Mouse (Mus musculus) embryonic facial prominence, embryonic 15.5 days (tissue): ENCODE results near the gene Usp2. TPM values are rescaled to one million over a fixed set of nuclear protein-coding genes. Genes with fewer than 3 reads are reported as not detected.
A peak's percentile ranks its signal among the peaks of the same experiment; 100 is the strongest.

ENCODE experiments used
- ATAC-seq: fragments of 200-750 bp; cut with Nextera tagmentation; 2 replicates; pipeline ENCODE4 v1.8.0; 2017; ENCODE audit warnings: low read depth, moderate TSS enrichment; ENCODE audit not compliant: insufficient number of reproducible peaks, low FRiP score, low TSS enrichment
- H3K27ac ChIP-seq: fragments of 300-500 bp; sonication (generic); replicated peaks from 2 replicates; pipeline ENCODE4 v1.5.1; 2015; ENCODE audit warnings: mild to moderate bottlenecking, inconsistent platforms
- H3K27me3 ChIP-seq: fragments of 300-500 bp; sonication (generic); 2 replicates; pipeline ENCODE4 v1.6.1; 2015; ENCODE audit warnings: inconsistent platforms
- H3K36me3 ChIP-seq: fragments of 300-500 bp; sonication (generic); 2 replicates; pipeline ENCODE4 v1.6.1; 2015; ENCODE audit warnings: mild to moderate bottlenecking, inconsistent platforms
- H3K4me1 ChIP-seq: fragments of 300-500 bp; sonication (generic); 2 replicates; pipeline ENCODE4 v1.6.1; 2015; ENCODE audit warnings: inconsistent platforms
- H3K4me2 ChIP-seq: fragments of 300-500 bp; sonication (generic); replicated peaks from 2 replicates; pipeline ENCODE4 v1.6.1; 2015; ENCODE audit warnings: mild to moderate bottlenecking, inconsistent platforms
- H3K4me3 ChIP-seq: fragments of 300-500 bp; sonication (generic); replicated peaks from 2 replicates; pipeline ENCODE4 v1.5.1; 2015; ENCODE audit warnings: mild to moderate bottlenecking, inconsistent platforms
- H3K9ac ChIP-seq: fragments of 300-500 bp; sonication (generic); 2 replicates; pipeline ENCODE4 v1.6.1; 2015; ENCODE audit warnings: inconsistent platforms
- H3K9me3 ChIP-seq: fragments of 300-500 bp; sonication (generic); replicated peaks from 2 replicates; pipeline ENCODE4 v1.6.1; 2016; ENCODE audit warnings: inconsistent platforms
- WGBS: fragments of 180-500 bp; shearing (Covaris S2); methylation state at CpG from one replicate; pipeline ENCODE4 v1.1.7; 2015; 5-methylcytosine and 5-hydroxymethylcytosine counted together
- polyA plus RNA-seq: library from polyadenylated mRNA; unstranded; fragments of >200 nt; fragmentation: Nextera tagmentation; extraction: Ambion mirVana; gene quantifications from 2 replicates; pipeline ENCODE4 v1.2.1, GENCODE M21; 2015

Usp2 gene
- polyA plus RNA-seq, 1 experiment from 2014 or later: 29.5 TPM

GRCm38 (mm10) chr9:44047571-44048490 lies 19.0 kb upstream of the Usp2 start:
- H3K9me3 ChIP-seq: no peaks in the 10 kb centered on the region
- H3K36me3 ChIP-seq: no peaks in the 10 kb centered on the region
- no peak overlapping the region for H3K9ac ChIP-seq
- peaks cover 25% of the 10 kb centered on the region for H3K4me1 ChIP-seq
- H3K4me3 ChIP-seq: no peak overlapping the region
- no peak overlapping the region for H3K4me2 ChIP-seq
- ATAC-seq: no peak
- peaks cover 12% of the 10 kb centered on the region; the same call in 1 of the 2 replicates for H3K27me3 ChIP-seq
- no peak overlapping the region for H3K27ac ChIP-seq
- 70% methylated on average over 14 of the region's 14 CpGs for WGBS

GRCm38 (mm10) chr9:44048541-44049380 lies 18.1 kb upstream of the Usp2 start:
- 50% methylated on average over 15 of the region's 15 CpGs for WGBS
- no peak overlapping the region for H3K4me3 ChIP-seq
- H3K9ac ChIP-seq: no peak overlapping the region
- H3K4me1 ChIP-seq: peaks cover 16% of the 10 kb centered on the region
- H3K27me3 ChIP-seq: peaks cover 12% of the 10 kb centered on the region; the same call in 1 of the 2 replicates
- 0 out of 2 replicates have a peak overlapping the region, but pooled peaks have one; percentile 22 for H3K27ac ChIP-seq
- ATAC-seq: no peak
- H3K36me3 ChIP-seq: no peaks in the 10 kb centered on the region
- no peaks in the 10 kb centered on the region for H3K9me3 ChIP-seq
- H3K4me2 ChIP-seq: no peak overlapping the region

GRCm38 (mm10) chr9:44049381-44050165 lies 17.2 kb upstream of the Usp2 start:
- Histone ChIP-seq H3K36me3 (no peaks in the 10 kb centered on the region), H3K9me3 (no peaks in the 10 kb centered on the region), H3K27me3 (peaks cover 5% of the 10 kb centered on the region; the same call in 1 of the 2 replicates), H3K27ac (no peak overlapping the region), H3K4me1 (peaks cover 8% of the 10 kb centered on the region; the same call in 1 of the 2 replicates), H3K4me3 (no peak overlapping the region), H3K9ac (no peak overlapping the region), H3K4me2 (no peak overlapping the region)
- 82% methylated on average over 8 of the region's 8 CpGs for WGBS
- ATAC-seq: no peak

- no peaks in the 10 kb centered on the region for H3K9me3 ChIP-seq
- H3K27me3 ChIP-seq: no peaks in the 10 kb centered on the region
- 0 out of 2 replicates have a peak, but pooled peaks cover 5% of the 10 kb centered on the region for H3K4me1 ChIP-seq
- H3K4me3 ChIP-seq: no peak overlapping the region
- 69% methylated on average over 3 of the region's 3 CpGs for WGBS
- H3K27ac ChIP-seq: no peak overlapping the region
- H3K4me2 ChIP-seq: no peak overlapping the region
- H3K36me3 ChIP-seq: no peaks in the 10 kb centered on the region
- H3K9ac ChIP-seq: no peak overlapping the region
- ATAC-seq: no peak
Observed at GRCm38 (mm10) chr9:44052855-44053254, 14.0 kb upstream of the Usp2 start.

GRCm38 (mm10) chr9:44053936-44054335 lies 12.9 kb upstream of the Usp2 start:
- ATAC-seq: no peak
- no peaks in the 10 kb centered on the region for H3K27me3 ChIP-seq
- no peaks in the 10 kb centered on the region for H3K9me3 ChIP-seq
- no peaks in the 10 kb centered on the region for H3K36me3 ChIP-seq
- no peak overlapping the region for H3K4me2 ChIP-seq
- no peak overlapping the region for H3K9ac ChIP-seq
- H3K4me1 ChIP-seq: 0 out of 2 replicates have a peak, but pooled peaks cover under 1% of the 10 kb centered on the region
- WGBS: 69% methylated on average over 1 of the region's 1 CpGs
- no peak overlapping the region for H3K27ac ChIP-seq
- no peak overlapping the region for H3K4me3 ChIP-seq

- WGBS: 77% methylated on average over 6 of the region's 6 CpGs
Observed at GRCm38 (mm10) chr9:44058606-44059005, 8.2 kb upstream of the Usp2 start.

GRCm38 (mm10) chr9:44065177-44065576 lies 1.6 kb upstream of the Usp2 start:
- 48% methylated on average over 1 of the region's 1 CpGs for WGBS
- no peak for ATAC-seq

More at GRCm38 (mm10) chr9:44058606-44059005, 8.2 kb upstream of the Usp2 start:
- H3K27ac ChIP-seq: no peak overlapping the region
- H3K9me3 ChIP-seq: no peaks in the 10 kb centered on the region
- no peak overlapping the region for H3K4me2 ChIP-seq
- no peak overlapping the region for H3K4me3 ChIP-seq
- H3K4me1 ChIP-seq: no peaks in the 10 kb centered on the region
- ATAC-seq: no peak
- H3K27me3 ChIP-seq: no peaks in the 10 kb centered on the region
- no peaks in the 10 kb centered on the region for H3K36me3 ChIP-seq
- H3K9ac ChIP-seq: no peak overlapping the region

GRCm38 (mm10) chr9:44067241-44067959 lies 579 bp downstream of the Usp2 start:
- H3K9ac ChIP-seq: peak overlapping the region; percentile 39
- no peaks in the 10 kb centered on the region for H3K36me3 ChIP-seq
- peak; percentile 20 for ATAC-seq
- H3K27me3 ChIP-seq: no peaks in the 10 kb centered on the region
- peak overlapping the region; percentile 60 for H3K27ac ChIP-seq
- WGBS: 5% methylated on average over 15 of the region's 15 CpGs
- H3K4me1 ChIP-seq: peaks cover 30% of the 10 kb centered on the region
- peak overlapping the region; percentile 60 for H3K4me3 ChIP-seq
- peak overlapping the region; percentile 95 for H3K4me2 ChIP-seq
- no peaks in the 10 kb centered on the region for H3K9me3 ChIP-seq

More at GRCm38 (mm10) chr9:44065177-44065576, 1.6 kb upstream of the Usp2 start:
- no peak overlapping the region for H3K9ac ChIP-seq
- no peaks in the 10 kb centered on the region for H3K27me3 ChIP-seq
- no peaks in the 10 kb centered on the region for H3K9me3 ChIP-seq
- H3K4me3 ChIP-seq: no peak overlapping the region
- H3K4me2 ChIP-seq: no peak overlapping the region
- no peak overlapping the region for H3K27ac ChIP-seq
- peaks cover 13% of the 10 kb centered on the region; the same call in 1 of the 2 replicates for H3K4me1 ChIP-seq
- no peaks in the 10 kb centered on the region for H3K36me3 ChIP-seq

GRCm38 (mm10) chr9:44067960-44068330 lies 1.1 kb downstream of the Usp2 start:
- H3K9ac ChIP-seq: no peak overlapping the region
- peaks cover 33% of the 10 kb centered on the region for H3K4me1 ChIP-seq
- H3K4me2 ChIP-seq: peak overlapping the region; percentile 95
- H3K36me3 ChIP-seq: no peaks in the 10 kb centered on the region
- WGBS: 66% methylated on average over 6 of the region's 6 CpGs
- no peaks in the 10 kb centered on the region for H3K27me3 ChIP-seq
- no peak overlapping the region for H3K27ac ChIP-seq
- no peaks in the 10 kb centered on the region for H3K9me3 ChIP-seq
- no peak overlapping the region for H3K4me3 ChIP-seq
- ATAC-seq: no peak

GRCm38 (mm10) chr9:44069252-44069651 lies 2.4 kb downstream of the Usp2 start:
- Histone ChIP-seq H3K4me2 (no peak overlapping the region), H3K4me1 (peaks cover 33% of the 10 kb centered on the region), H3K27me3 (no peaks in the 10 kb centered on the region), H3K9ac (no peak overlapping the region), H3K4me3 (no peak overlapping the region), H3K27ac (no peak overlapping the region), H3K36me3 (no peaks in the 10 kb centered on the region), H3K9me3 (no peaks in the 10 kb centered on the region)
- ATAC-seq: no peak
- 22% methylated on average over 7 of the region's 7 CpGs for WGBS
